ENCODE assay signal across 19 mouse cellular contexts in the genomic region with DNA sequence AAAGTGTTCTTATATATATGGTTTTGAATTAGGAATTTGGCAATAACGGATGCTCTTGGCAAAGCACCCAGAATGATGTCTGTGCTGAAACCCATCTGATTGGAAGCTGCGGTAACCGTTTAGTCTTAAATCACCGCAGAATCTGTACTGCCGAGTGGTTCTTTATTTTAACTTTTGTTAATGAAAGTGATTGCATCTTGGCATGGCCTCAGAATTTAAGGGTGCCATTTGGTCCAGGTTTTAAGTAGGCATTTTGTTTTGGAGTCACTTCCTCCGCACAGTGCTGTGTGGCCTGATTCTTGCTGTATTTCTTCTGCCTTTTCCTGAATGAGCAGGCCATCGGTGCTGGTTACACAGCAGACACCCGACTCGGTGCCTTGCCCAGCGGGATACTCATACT. TPM values are rescaled to one million over a fixed set of nuclear protein-coding genes. Genes with fewer than 3 reads are reported as not detected.
DNase-seq lines count a peak whose midpoint lies in the region; ATAC-seq lines count a peak whose summit lies in the region.
"Had no signal": no experiment of that assay in that cellular context is flagged by ENCODE, and none has a peak within 500 bp of the region (broad histone marks: within the 10 kb centered on the region; RNA-seq: fewer than 3 reads in every experiment).

No protein-coding gene starts in this region.

- H3K27me3 ChIP-seq in forebrain, embryonic 16.5 days (replicated peaks; ENCODE audit: control insufficient read depth, insufficient read depth, low read length): no peaks in the 10 kb centered on the region
- H3K27me3 ChIP-seq in heart, embryonic 11.5 days (ENCODE audit: control insufficient read depth, insufficient read depth, low read length): no peaks in the 10 kb centered on the region
- H3K27me3 ChIP-seq: neural tube, embryonic 13.5 days had no signal

- intact Hi-C loops in left cerebral cortex, postnatal 36 days (cut with DNase I): no loop called here

- no peak overlapping the region for H3K4me3 ChIP-seq in forebrain, embryonic 16.5 days (replicated peaks; ENCODE audit: low read length)
- H3K4me3 ChIP-seq in heart, embryonic 11.5 days (ENCODE audit: low read depth, low read length): no peak overlapping the region
- H3K4me3 ChIP-seq: hindbrain, embryonic 10.5 days; limb, embryonic 10.5 days; midbrain, embryonic 12.5 days; neural tube, embryonic 13.5 days had no signal

- WGBS in forebrain, embryonic 16.5 days: 67% methylated on average over 10 of the region's 10 CpGs
- 88% methylated on average over 10 of the region's 10 CpGs for WGBS in heart, embryonic 11.5 days (ENCODE audit: insufficient replicate concordance)

- H3K9me3 ChIP-seq in forebrain, embryonic 16.5 days (ENCODE audit: control insufficient read depth, low read length): peaks cover 3% of the 10 kb centered on the region; the same call in 1 of the 2 replicates
- no peaks in the 10 kb centered on the region for H3K9me3 ChIP-seq in heart, embryonic 11.5 days (replicated peaks; ENCODE audit: control insufficient read depth, low read length)

- peak; percentile 45 for DNase-seq in layer of hippocampus, adult 11-12 months (ENCODE audit: low spot score)
- DNase-seq in layer of hippocampus, postnatal 10 days (ENCODE audit: low spot score in 2 of 2): no peak
- peak; percentile 69 for DNase-seq in brain, adult 2 months (ENCODE audit: low read depth, low spot score)
- peak; percentile 21 to 42 for DNase-seq in left cerebral cortex, postnatal 36 days (ENCODE audit: low spot score in 2 of 2)
- no peak for DNase-seq in urinary bladder, postnatal 25 days (ENCODE audit: low spot score)
- DNase-seq: cerebellum, adult 11 months; cerebellum, postnatal 25 days; heart, adult 11 months; kidney, adult 2 months; kidney, postnatal 25 days; lung, adult 2 months had no signal

- H3K9ac ChIP-seq in forebrain, embryonic 16.5 days (replicated peaks; ENCODE audit: low read depth, low read length): no peak overlapping the region
- no peak overlapping the region for H3K9ac ChIP-seq in heart, embryonic 11.5 days (ENCODE audit: low read depth, low read length)
- H3K9ac ChIP-seq: midbrain, embryonic 12.5 days; neural tube, embryonic 13.5 days had no signal

- no peak overlapping the region for H3K4me2 ChIP-seq in forebrain, embryonic 16.5 days (ENCODE audit: low read length)
- H3K4me2 ChIP-seq in heart, embryonic 11.5 days: no peak overlapping the region
- H3K4me2 ChIP-seq: liver, embryonic 11.5 days; midbrain, embryonic 12.5 days; neural tube, embryonic 13.5 days had no signal

- H3K27ac ChIP-seq in forebrain, embryonic 16.5 days (ENCODE audit: low read length): peak overlapping the region; percentile 1; the same call in 1 of the 2 replicates
- no peak overlapping the region for H3K27ac ChIP-seq in heart, embryonic 11.5 days (ENCODE audit: low read depth, low read length)
- H3K27ac ChIP-seq: hindbrain, embryonic 10.5 days; macrophage; midbrain, embryonic 12.5 days; neural tube, embryonic 13.5 days had no signal

- H3K36me3 ChIP-seq in forebrain, embryonic 16.5 days (ENCODE audit: control insufficient read depth, insufficient read depth): no peaks in the 10 kb centered on the region
- H3K36me3 ChIP-seq in heart, embryonic 11.5 days (ENCODE audit: control insufficient read depth, insufficient read depth, low read length): no peaks in the 10 kb centered on the region
- H3K36me3 ChIP-seq: midbrain, embryonic 12.5 days; neural tube, embryonic 13.5 days had no signal

- peaks cover 5% of the 10 kb centered on the region for H3K4me1 ChIP-seq in forebrain, embryonic 16.5 days (replicated peaks; ENCODE audit: control insufficient read depth, insufficient read depth, low read length)
- no peaks in the 10 kb centered on the region for H3K4me1 ChIP-seq in heart, embryonic 11.5 days (ENCODE audit: control insufficient read depth, insufficient read depth, low read length)
- H3K4me1 ChIP-seq: hindbrain, embryonic 10.5 days; limb, embryonic 10.5 days; midbrain, embryonic 12.5 days; neural tube, embryonic 13.5 days had no signal

- ATAC-seq in forebrain, embryonic 16.5 days: peak; percentile 54
- no peak for ATAC-seq in heart, embryonic 11.5 days (replicated peaks; ENCODE audit: insufficient number of reproducible peaks, low FRiP score, low TSS enrichment)

RNA-seq across cellular contexts. Expression of a gene that starts 47.6 kb away (rescaled TPM):
- total RNA-seq in layer of hippocampus, postnatal 10 days (2021): 1 to 10 TPM; 8.5 to 9.3 TPM
- 16.4 and 17.5 TPM in 2 replicates for polyA plus RNA-seq in forebrain, embryonic 16.5 days (2015; fragmentation: Nextera tagmentation; extraction: Ambion mirVana)
- total RNA-seq in left cerebral cortex, postnatal 36 days (2021): 1 to 10 TPM; 7.1 to 7.2 TPM
- 43.3 and 47.0 TPM in 2 replicates for polyA plus RNA-seq in heart, embryonic 11.5 days (2014; fragmentation: Nextera tagmentation; extraction: Ambion mirVana)

Comparison
In these comparisons a context has a peak if more than half of its experiments do, and no peak if none do; other contexts are left out.
1. DNase-seq: peak in layer of hippocampus, adult 11-12 months (single experiment), brain, adult 2 months (single experiment) and left cerebral cortex, postnatal 36 days (2 of 2); none in layer of hippocampus, postnatal 10 days (0 of 2) and urinary bladder, postnatal 25 days (single experiment).